Mouse (Mus musculus) embryonic facial prominence, embryonic 12.5 days (tissue): ENCODE measurements around the gene Fam172a. TPM values are rescaled to one million over a fixed set of nuclear protein-coding genes. Genes with fewer than 3 reads are reported as not detected.
A peak's percentile ranks its signal among the peaks of the same experiment; 100 is the strongest.

ENCODE experiments used
- ATAC-seq: fragments of 200-750 bp; cut with Nextera tagmentation; 2 replicates; pipeline ENCODE4 v1.8.0; 2017; ENCODE audit not compliant: insufficient number of reproducible peaks, insufficient read depth, low FRiP score, low TSS enrichment
- H3K27ac ChIP-seq: fragments of 300-500 bp; sonication (generic); 2 replicates; pipeline ENCODE4 v1.5.1; 2016; ENCODE audit warnings: mild to moderate bottlenecking
- H3K27me3 ChIP-seq: fragments of 300-500 bp; sonication (generic); 2 replicates; pipeline ENCODE4 v1.6.1; 2016; ENCODE audit warnings: mild to moderate bottlenecking, moderate library complexity
- H3K36me3 ChIP-seq: fragments of 300-500 bp; sonication (generic); 2 replicates; pipeline ENCODE4 v1.6.1; 2016; ENCODE audit warnings: mild to moderate bottlenecking
- H3K4me1 ChIP-seq: fragments of 300-500 bp; sonication (generic); 2 replicates; pipeline ENCODE4 v1.6.1; 2016
- H3K4me2 ChIP-seq: fragments of 300-500 bp; sonication (generic); replicated peaks from 2 replicates; pipeline ENCODE4 v1.6.1; 2016; ENCODE audit warnings: mild to moderate bottlenecking, moderate library complexity
- H3K4me3 ChIP-seq: fragments of 300-500 bp; sonication (generic); 2 replicates; pipeline ENCODE4 v1.5.1; 2016; ENCODE audit warnings: mild to moderate bottlenecking
- H3K9ac ChIP-seq: fragments of 300-500 bp; sonication (generic); 2 replicates; pipeline ENCODE4 v1.6.1; 2016; ENCODE audit warnings: mild to moderate bottlenecking, moderate library complexity
- H3K9me3 ChIP-seq: fragments of 300-500 bp; sonication (generic); 2 replicates; pipeline ENCODE4 v1.6.1; 2016; ENCODE audit warnings: mild to moderate bottlenecking, moderate library complexity
- WGBS: fragments of 180-500 bp; shearing (Covaris S2); methylation state at CpG from one replicate; pipeline ENCODE4 v1.1.7; 2016; 5-methylcytosine and 5-hydroxymethylcytosine counted together
- polyA plus RNA-seq: library from polyadenylated mRNA; unstranded; fragments of >200 nt; fragmentation: Nextera tagmentation; extraction: Ambion mirVana; gene quantifications from 2 replicates; pipeline ENCODE4 v1.2.1, GENCODE M21; 2016

Fam172a gene
- polyA plus RNA-seq, 1 experiment from 2014 or later = 35.9 TPM

DNA sequence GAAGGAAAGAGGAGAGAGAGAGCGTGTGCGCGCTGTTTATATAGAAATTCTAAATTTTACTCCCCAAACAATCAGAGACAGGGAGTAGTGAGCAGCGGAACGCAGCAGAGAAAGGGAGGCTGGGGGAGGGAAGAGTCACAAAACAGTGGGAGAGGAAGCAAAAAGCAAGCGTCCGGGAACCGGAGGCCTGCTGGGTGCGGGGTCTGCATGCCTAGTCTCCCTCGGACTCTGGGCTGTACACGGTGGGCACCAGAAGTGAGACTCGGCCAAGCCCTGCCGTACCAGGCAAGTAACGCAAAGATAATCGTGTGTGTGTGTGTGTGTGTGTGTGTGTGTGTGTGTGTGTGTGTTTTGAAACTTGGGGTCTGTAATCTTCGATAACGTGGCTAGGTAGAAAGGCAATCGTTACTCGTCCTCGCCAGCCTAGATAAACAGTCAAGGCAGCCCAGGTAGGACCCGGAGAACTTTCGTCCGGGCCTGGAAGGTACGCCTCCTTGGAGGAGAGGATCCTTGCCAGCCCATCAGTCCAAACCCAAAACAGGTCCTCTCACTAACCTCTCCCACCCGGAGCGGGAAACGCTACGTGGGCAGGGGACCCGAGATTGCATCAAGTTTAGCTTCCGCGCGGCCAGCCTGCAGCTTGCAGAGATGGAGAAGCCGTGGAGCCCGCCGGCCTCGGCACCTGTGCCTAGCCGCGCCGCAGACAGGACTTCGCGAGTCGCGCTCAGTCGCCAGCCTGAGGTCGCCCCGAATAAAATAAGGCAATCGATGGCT, 500.9 kb downstream of the Fam172a start:
- peak overlapping the region; percentile 80 for H3K4me2 ChIP-seq
- H3K4me3 ChIP-seq = peak overlapping the region; percentile 87
- peak overlapping the region; percentile 73 for H3K9ac ChIP-seq
- H3K4me1 ChIP-seq = peaks cover 3% of the 10 kb centered on the region; the same call in 1 of the 2 replicates
- H3K27me3 ChIP-seq = no peaks in the 10 kb centered on the region
- no peak for ATAC-seq
- WGBS = under 1% methylated on average over 47 of the region's 47 CpGs
- H3K9me3 ChIP-seq = no peaks in the 10 kb centered on the region
- peak overlapping the region; percentile 94 for H3K27ac ChIP-seq
- no peaks in the 10 kb centered on the region for H3K36me3 ChIP-seq

- Histone ChIP-seq H3K4me2 (peak overlapping the region; percentile 80), H3K9me3 (no peaks in the 10 kb centered on the region), H3K27me3 (no peaks in the 10 kb centered on the region), H3K36me3 (no peaks in the 10 kb centered on the region), H3K27ac (peak overlapping the region; percentile 94), H3K9ac (peak overlapping the region; percentile 73), H3K4me3 (peak overlapping the region; percentile 87), H3K4me1 (peaks cover 3% of the 10 kb centered on the region; the same call in 1 of the 2 replicates)
- under 1% methylated on average over 37 of the region's 37 CpGs for WGBS
- peak; percentile 44 for ATAC-seq
Measured at GRCm38 (mm10) chr13:78203348-78204061, 501.7 kb downstream of the Fam172a start.

DNA sequence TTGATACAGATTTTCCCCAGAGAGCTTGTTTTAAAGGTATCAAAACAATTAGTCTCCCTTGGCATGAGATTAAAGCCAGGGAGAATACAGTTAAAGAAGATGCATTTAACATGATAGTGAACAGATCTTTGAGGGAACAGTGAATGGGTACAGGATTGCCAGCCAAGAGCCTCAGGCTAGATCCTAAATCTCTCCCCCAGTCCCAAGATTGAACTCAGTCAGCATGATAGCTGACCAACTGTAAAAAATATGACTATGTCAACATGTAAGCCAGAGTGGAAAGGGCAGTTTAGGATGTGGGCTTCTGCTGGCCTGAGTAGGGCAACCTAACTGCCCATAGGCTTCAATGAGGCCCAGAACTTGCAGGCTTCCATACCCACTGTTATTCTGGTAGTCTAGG, 503.6 kb downstream of the Fam172a start:
- peaks cover 12% of the 10 kb centered on the region for H3K4me1 ChIP-seq
- no peak for ATAC-seq
- H3K36me3 ChIP-seq = no peaks in the 10 kb centered on the region
- no peak overlapping the region for H3K27ac ChIP-seq
- H3K9ac ChIP-seq = no peak overlapping the region
- no peak overlapping the region for H3K4me3 ChIP-seq
- no peaks in the 10 kb centered on the region for H3K9me3 ChIP-seq
- H3K4me2 ChIP-seq = no peak overlapping the region; the same call in 1 of the 2 replicates
- H3K27me3 ChIP-seq = no peaks in the 10 kb centered on the region

- no peak overlapping the region for H3K27ac ChIP-seq
- H3K4me3 ChIP-seq = no peak overlapping the region
- H3K4me1 ChIP-seq = peaks cover 27% of the 10 kb centered on the region
- H3K4me2 ChIP-seq = peak overlapping the region; percentile 36
- no peak overlapping the region for H3K9ac ChIP-seq
- H3K36me3 ChIP-seq = no peaks in the 10 kb centered on the region
- 38% methylated on average over 7 of the region's 7 CpGs for WGBS
- H3K27me3 ChIP-seq = peaks cover 6% of the 10 kb centered on the region
- no peak for ATAC-seq
- H3K9me3 ChIP-seq = no peaks in the 10 kb centered on the region
Measured at GRCm38 (mm10) chr13:78206891-78207430, 505.1 kb downstream of the Fam172a start.

GRCm38 (mm10) chr13:78207796-78208645, 506.2 kb downstream of the Fam172a start:
- ATAC-seq = no peak
- Histone ChIP-seq H3K4me1 (peaks cover 35% of the 10 kb centered on the region), H3K9me3 (no peaks in the 10 kb centered on the region), H3K4me2 (peak overlapping the region; percentile 36), H3K27ac (no peak overlapping the region), H3K4me3 (no peak overlapping the region), H3K36me3 (no peaks in the 10 kb centered on the region), H3K27me3 (peaks cover 12% of the 10 kb centered on the region), H3K9ac (no peak overlapping the region)
- 7% methylated on average over 12 of the region's 12 CpGs for WGBS

- H3K4me1 ChIP-seq = peaks cover 35% of the 10 kb centered on the region
- no peak overlapping the region for H3K4me3 ChIP-seq
- H3K36me3 ChIP-seq = no peaks in the 10 kb centered on the region
- H3K9ac ChIP-seq = no peak overlapping the region
- no peak for ATAC-seq
- peak overlapping the region; percentile 77 for H3K4me2 ChIP-seq
- H3K27ac ChIP-seq = no peak overlapping the region
- peaks cover 12% of the 10 kb centered on the region for H3K27me3 ChIP-seq
- 19% methylated on average over 14 of the region's 14 CpGs for WGBS
- no peaks in the 10 kb centered on the region for H3K9me3 ChIP-seq
Measured at GRCm38 (mm10) chr13:78208689-78209410, 507.0 kb downstream of the Fam172a start.

DNA sequence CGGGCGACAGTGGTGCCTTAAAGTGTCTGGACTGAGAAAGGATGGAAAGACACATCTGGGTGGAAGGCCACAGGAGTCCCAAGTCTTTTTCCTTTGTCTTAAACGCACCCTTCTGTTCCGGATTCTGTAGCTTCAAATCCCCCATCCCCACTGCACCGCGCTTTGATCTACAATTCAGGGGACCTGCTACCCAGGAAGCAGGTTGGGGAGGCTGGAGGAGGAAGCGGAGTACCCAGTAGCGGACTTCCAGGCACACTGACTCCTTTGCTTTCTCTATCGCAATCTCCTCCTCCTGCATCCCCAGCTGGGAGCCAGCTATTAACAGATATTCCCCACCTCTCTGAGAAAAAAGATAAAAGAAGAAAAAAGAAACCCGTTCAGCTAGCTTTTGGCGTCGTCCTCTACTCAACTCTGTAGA, 507.8 kb downstream of the Fam172a start:
- Histone ChIP-seq H3K4me3 (peak overlapping the region; percentile 37), H3K27ac (peak overlapping the region; percentile 14), H3K9ac (peak overlapping the region; percentile 60), H3K4me2 (peak overlapping the region; percentile 77), H3K4me1 (peaks cover 32% of the 10 kb centered on the region), H3K27me3 (peaks cover 12% of the 10 kb centered on the region), H3K9me3 (no peaks in the 10 kb centered on the region), H3K36me3 (no peaks in the 10 kb centered on the region)
- ATAC-seq = no peak
- 0% methylated on average over 12 of the region's 12 CpGs for WGBS

DNA sequence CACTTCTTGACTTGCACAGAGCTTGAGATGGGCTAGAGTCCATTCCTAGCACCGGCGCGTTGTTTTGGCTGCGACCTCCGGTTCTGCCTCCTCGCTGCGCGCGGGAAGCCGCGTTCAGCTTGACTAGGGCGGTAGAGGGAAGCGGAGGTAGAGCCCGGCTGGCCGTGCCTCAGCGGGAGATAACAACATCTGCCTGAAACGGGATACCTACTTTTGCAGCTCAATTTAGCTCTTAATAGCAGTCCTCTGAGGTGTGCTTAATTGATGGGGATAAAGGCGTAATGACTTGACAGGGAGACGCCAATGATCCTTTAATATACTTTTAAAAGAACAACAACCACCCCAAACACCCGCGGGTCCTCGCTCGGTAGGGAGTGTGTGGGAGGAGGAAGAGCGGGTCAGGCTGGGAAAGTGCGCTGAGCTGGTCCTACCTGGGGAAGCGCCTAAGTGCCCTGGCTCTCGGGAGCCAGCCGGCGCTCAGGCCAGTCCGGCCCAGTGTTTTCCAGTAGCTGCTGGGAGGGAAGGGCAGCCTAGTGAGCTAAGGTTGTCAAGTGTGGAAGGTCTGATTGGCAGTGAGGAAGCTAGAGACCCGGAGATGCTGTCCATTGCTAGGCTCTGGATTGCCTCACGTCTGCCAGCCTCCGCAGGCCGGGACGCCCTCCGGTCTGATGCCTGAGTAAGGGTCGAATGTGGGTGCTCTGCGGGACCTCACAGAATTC, 508.4 kb downstream of the Fam172a start:
- peak overlapping the region; percentile 60 for H3K9ac ChIP-seq
- peak overlapping the region; percentile 78 for H3K27ac ChIP-seq
- peak; percentile 68; the same call in 1 of the 2 replicates for ATAC-seq
- no peaks in the 10 kb centered on the region for H3K36me3 ChIP-seq
- H3K9me3 ChIP-seq = no peaks in the 10 kb centered on the region
- peaks cover 32% of the 10 kb centered on the region for H3K4me1 ChIP-seq
- H3K4me2 ChIP-seq = peak overlapping the region; percentile 77
- peaks cover 12% of the 10 kb centered on the region for H3K27me3 ChIP-seq
- H3K4me3 ChIP-seq = peak overlapping the region; percentile 37
- 1% methylated on average over 38 of the region's 38 CpGs for WGBS

DNA sequence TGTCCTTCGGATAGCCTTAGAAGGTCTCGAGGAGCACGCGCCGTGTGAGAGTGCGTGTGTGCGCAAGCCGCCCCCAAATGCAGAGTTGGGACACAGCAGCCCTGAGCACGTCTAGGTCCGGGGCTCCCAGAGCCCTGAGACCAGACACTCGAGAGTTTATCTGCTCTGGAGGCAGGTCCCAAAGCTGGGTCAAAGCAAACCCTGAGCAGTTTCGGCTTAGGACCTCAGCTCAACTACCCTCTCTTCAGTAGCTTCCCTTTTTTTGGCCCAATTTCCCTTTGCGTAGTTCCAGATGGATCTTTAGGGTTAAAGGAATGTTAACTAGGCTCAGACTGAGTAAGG, 508.9 kb downstream of the Fam172a start:
- ATAC-seq = peak; percentile 57; the same call in 1 of the 2 replicates

GRCm38 (mm10) chr13:78211231-78212010, 509.6 kb downstream of the Fam172a start:
- WGBS = 23% methylated on average over 14 of the region's 14 CpGs
- Histone ChIP-seq H3K36me3 (no peaks in the 10 kb centered on the region), H3K4me2 (peak overlapping the region; percentile 77; the same call in 1 of the 2 replicates), H3K9ac (no peak overlapping the region), H3K9me3 (no peaks in the 10 kb centered on the region), H3K27me3 (peaks cover 12% of the 10 kb centered on the region), H3K4me3 (no peak overlapping the region), H3K27ac (no peak overlapping the region), H3K4me1 (peaks cover 32% of the 10 kb centered on the region)
- ATAC-seq = no peak

More for the DNA sequence above, 508.9 kb downstream of the Fam172a start:
- peaks cover 12% of the 10 kb centered on the region for H3K27me3 ChIP-seq
- peaks cover 32% of the 10 kb centered on the region for H3K4me1 ChIP-seq
- H3K9ac ChIP-seq = peak overlapping the region; percentile 60
- H3K27ac ChIP-seq = peak overlapping the region; percentile 78
- H3K4me2 ChIP-seq = peak overlapping the region; percentile 77
- no peaks in the 10 kb centered on the region for H3K9me3 ChIP-seq
- no peaks in the 10 kb centered on the region for H3K36me3 ChIP-seq
- 6% methylated on average over 13 of the region's 13 CpGs for WGBS
- peak overlapping the region; percentile 37 for H3K4me3 ChIP-seq
